Mouse (Mus musculus) kidney, adult 11 months (tissue): ENCODE data around the gene Psme4.

Source experiments
- DNase-seq: peaks from one replicate; pipeline ENCODE4 v3.0.0; 2022

The Psme4 gene

GRCm38 (mm10) chr11:30792680-30793079 lies 21.2 kb downstream of the Psme4 start:
- no peak for DNase-seq

GRCm38 (mm10) chr11:30793753-30794152 lies 22.2 kb downstream of the Psme4 start:
- no peak for DNase-seq

GRCm38 (mm10) chr11:30797236-30797635 lies 25.7 kb downstream of the Psme4 start:
- DNase-seq, result no peak

GRCm38 (mm10) chr11:30799496-30799895 lies 28.0 kb downstream of the Psme4 start:
- peak; percentile 39 for DNase-seq

- no peak for DNase-seq
These were observed 28.6 kb downstream of the Psme4 start for GRCm38 (mm10) chr11:30800091-30800490.

- DNase-seq, result no peak
These were observed 30.9 kb downstream of the Psme4 start for GRCm38 (mm10) chr11:30802421-30802820.

- DNase-seq, result no peak
These were observed 49.6 kb downstream of the Psme4 start for GRCm38 (mm10) chr11:30821116-30821515.

- no peak for DNase-seq
These were observed 67.3 kb downstream of the Psme4 start for GRCm38 (mm10) chr11:30838793-30839192.

- no peak for DNase-seq
These were observed 72.8 kb downstream of the Psme4 start for GRCm38 (mm10) chr11:30844355-30844754.

GRCm38 (mm10) chr11:30872425-30872824 lies 100.9 kb downstream of the Psme4 start:
- no peak for DNase-seq

GRCm38 (mm10) chr11:30885171-30885871 lies 113.8 kb downstream of the Psme4 start, which contains the start of the genes Gpr75 and Asb3:
Gpr75 (plus strand) TSS chr11:30885358.
Asb3 (plus strand) TSS chr11:30885416.
- DNase-seq, result peak; percentile 25

GRCm38 (mm10) chr11:30888153-30888552 lies 116.6 kb downstream of the Psme4 start:
- no peak for DNase-seq

- DNase-seq, result no peak
These were observed 124.7 kb downstream of the Psme4 start for GRCm38 (mm10) chr11:30896201-30896600.

GRCm38 (mm10) chr11:30899312-30899711 lies 127.8 kb downstream of the Psme4 start:
- DNase-seq, result no peak

- DNase-seq, result no peak
These were observed 140.8 kb downstream of the Psme4 start for GRCm38 (mm10) chr11:30912311-30912710.

GRCm38 (mm10) chr11:30920641-30921040 lies 149.1 kb downstream of the Psme4 start:
- DNase-seq, result no peak

- DNase-seq, result no peak
These were observed 151.8 kb downstream of the Psme4 start for GRCm38 (mm10) chr11:30923283-30923682.

- no peak for DNase-seq
These were observed 156.6 kb downstream of the Psme4 start for GRCm38 (mm10) chr11:30928079-30928478.

GRCm38 (mm10) chr11:30928498-30928897 lies 157.0 kb downstream of the Psme4 start:
- no peak for DNase-seq
